Mouse (Mus musculus) heart, embryonic 16.5 days (tissue): ENCODE data around the gene Sh3gl1. TPM values are rescaled to one million over a fixed set of nuclear protein-coding genes. Genes with fewer than 3 reads are reported as not detected.

Experiments used
- ATAC-seq: fragments of 200-750 bp; cut with Nextera tagmentation; replicated peaks from 2 replicates; pipeline ENCODE4 v1.8.0; 2017; ENCODE audit warnings: moderate number of reproducible peaks; ENCODE audit not compliant: insufficient read depth, low FRiP score; ENCODE audit errors: extremely low read depth
- H3K27ac ChIP-seq: fragments of 300-500 bp; sonication (generic); 2 replicates; pipeline ENCODE4 v1.5.1; 2014; ENCODE audit warnings: mild to moderate bottlenecking, low read length, control low read depth, moderate library complexity
- H3K27me3 ChIP-seq: fragments of 300-500 bp; sonication (generic); 2 replicates; pipeline ENCODE4 v1.6.1; 2014; ENCODE audit warnings: low read length, mixed read lengths; ENCODE audit not compliant: control insufficient read depth, insufficient read depth
- H3K36me3 ChIP-seq: fragments of 300-500 bp; sonication (generic); 2 replicates; pipeline ENCODE4 v1.6.1; 2014; ENCODE audit not compliant: control insufficient read depth, insufficient read depth
- H3K4me1 ChIP-seq: fragments of 300-500 bp; sonication (generic); 2 replicates; pipeline ENCODE4 v1.6.1; 2014; ENCODE audit warnings: low read length, mixed read lengths; ENCODE audit not compliant: control insufficient read depth, insufficient read depth
- H3K4me2 ChIP-seq: fragments of 300-500 bp; sonication (generic); 2 replicates; pipeline ENCODE4 v1.6.1; 2014; ENCODE audit warnings: low read depth, mild to moderate bottlenecking, control low read depth, low read length
- H3K4me3 ChIP-seq: fragments of 300-500 bp; sonication (generic); 2 replicates; pipeline ENCODE4 v1.5.1; 2014; ENCODE audit warnings: mild to moderate bottlenecking, control low read depth, low read length
- H3K9ac ChIP-seq: fragments of 300-500 bp; sonication (generic); 2 replicates; pipeline ENCODE4 v1.6.1; 2014; ENCODE audit warnings: low read length, control low read depth
- H3K9me3 ChIP-seq: fragments of 300-500 bp; sonication (generic); replicated peaks from 2 replicates; pipeline ENCODE4 v1.6.1; 2016; ENCODE audit warnings: low read length; ENCODE audit not compliant: control insufficient read depth
- WGBS: fragments of 180-500 bp; shearing (Covaris S2); extraction: QIAGEN DNeasy Blood & Tissue Kit; methylation state at CpG from one replicate; pipeline ENCODE4 v1.1.7; 2014; 5-methylcytosine and 5-hydroxymethylcytosine counted together
- polyA plus RNA-seq: library from polyadenylated mRNA; unstranded; fragments of >200 nt; fragmentation: Nextera tagmentation; extraction: Ambion mirVana; gene quantifications from 2 replicates; pipeline ENCODE4 v1.2.1, GENCODE M21; 2015

Sh3gl1 gene
- polyA plus RNA-seq, 1 experiment from 2014 or later, result 81.1 TPM

DNA sequence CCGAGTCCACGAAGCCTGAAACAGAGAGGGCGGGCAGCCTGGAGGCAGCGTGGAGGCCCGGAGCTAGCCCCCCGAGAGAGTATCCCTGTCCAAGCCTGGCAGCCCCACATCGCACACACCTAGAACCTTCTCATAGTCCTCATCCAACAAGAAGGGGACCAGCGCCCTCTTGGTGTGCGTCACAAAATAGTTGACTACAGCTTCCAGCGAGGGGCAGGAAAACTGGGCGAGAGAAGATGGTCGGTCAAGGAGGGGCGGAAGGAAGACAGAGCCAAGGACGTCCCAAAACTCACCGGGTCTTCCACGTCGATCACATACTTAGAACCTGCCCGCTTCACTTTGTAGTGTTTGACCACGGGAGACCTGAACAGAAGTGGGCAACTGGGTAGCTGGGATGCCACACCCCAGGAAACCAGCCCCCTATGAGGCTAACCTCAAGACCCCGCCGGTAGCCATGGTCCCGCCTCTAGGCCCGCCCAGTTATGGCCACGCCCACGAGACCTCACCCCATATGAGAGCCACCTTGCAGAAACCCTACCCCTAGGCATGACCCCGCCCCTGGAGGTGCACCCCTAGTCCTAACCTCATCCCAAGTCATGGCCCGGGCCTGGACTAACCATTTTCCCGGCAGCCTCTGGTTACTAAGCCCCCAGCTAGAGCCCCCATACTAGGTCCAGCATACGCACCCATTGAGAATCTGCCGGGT, 36.5 kb downstream of the Sh3gl1 start:
- no peaks in the 10 kb centered on the region for H3K36me3 ChIP-seq
- no peaks in the 10 kb centered on the region; the same call in 1 of the 2 replicates for H3K4me1 ChIP-seq
- no peak overlapping the region; the same call in 1 of the 2 replicates for H3K9ac ChIP-seq
- no peak overlapping the region for H3K4me3 ChIP-seq
- WGBS, result 13% methylated on average over 30 of the region's 30 CpGs
- 0 out of 2 replicates have a peak, but pooled peaks cover 3% of the 10 kb centered on the region for H3K9me3 ChIP-seq
- peak overlapping the region; percentile 34; the same call in 1 of the 2 replicates for H3K4me2 ChIP-seq
- H3K27me3 ChIP-seq, result peaks cover 11% of the 10 kb centered on the region
- no peak overlapping the region for H3K27ac ChIP-seq
- ATAC-seq, result no peak

DNA sequence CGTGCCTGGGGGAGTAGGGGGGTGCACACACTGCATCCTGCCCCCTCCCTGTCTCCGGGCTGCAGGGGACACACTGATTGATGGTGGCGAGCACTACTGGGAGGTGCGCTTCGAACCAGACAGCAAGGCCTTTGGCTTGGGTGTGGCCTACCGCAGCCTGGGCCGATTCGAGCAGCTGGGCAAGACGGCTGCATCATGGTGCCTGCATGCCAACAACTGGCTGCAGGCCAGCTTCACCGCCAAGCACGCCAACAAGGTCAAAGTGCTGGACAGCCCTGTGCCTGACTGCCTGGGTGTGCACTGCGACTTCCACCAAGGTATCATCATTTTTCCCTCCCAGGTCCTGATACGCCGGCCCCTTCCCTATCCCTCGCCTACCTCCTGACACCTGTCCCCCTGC, 40.4 kb downstream of the Sh3gl1 start:
- Histone ChIP-seq H3K27me3 (peaks cover 11% of the 10 kb centered on the region), H3K9me3 (no peaks in the 10 kb centered on the region), H3K27ac (no peak overlapping the region), H3K4me3 (no peak overlapping the region), H3K4me2 (no peak overlapping the region), H3K36me3 (no peaks in the 10 kb centered on the region), H3K9ac (no peak overlapping the region), H3K4me1 (no peaks in the 10 kb centered on the region; the same call in 1 of the 2 replicates)
- WGBS, result 81% methylated on average over 15 of the region's 15 CpGs
- ATAC-seq, result no peak

DNA sequence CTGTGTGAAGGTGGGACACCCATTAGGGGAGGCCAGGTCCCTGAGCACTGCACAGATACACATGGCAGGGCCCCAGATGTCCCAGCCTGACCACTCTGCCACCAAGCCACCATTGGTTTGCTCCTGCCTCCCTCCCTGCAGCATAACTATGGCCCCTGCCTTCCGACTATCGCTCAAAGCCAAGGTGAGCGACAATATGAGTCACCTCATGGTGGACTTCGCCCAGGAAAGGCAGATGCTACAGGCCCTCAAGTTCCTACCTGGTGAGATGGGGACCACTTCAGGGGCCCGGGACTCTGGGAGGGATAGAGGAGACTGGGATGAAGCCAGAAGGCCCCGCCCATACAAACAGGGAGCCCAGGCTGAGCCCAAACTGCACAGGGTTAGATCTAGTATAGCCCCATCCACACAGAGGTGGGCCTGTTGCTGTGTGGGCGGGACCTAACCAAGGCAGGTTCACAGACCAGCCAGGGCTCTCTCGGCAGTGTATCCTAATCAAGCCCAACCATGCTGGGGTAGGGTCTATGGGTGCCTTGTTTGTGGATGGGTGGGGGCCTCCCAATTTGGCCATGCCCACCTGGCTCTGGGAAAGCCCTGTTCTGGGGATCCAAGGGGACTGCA, 46.0 kb downstream of the Sh3gl1 start:
- H3K4me2 ChIP-seq, result no peak overlapping the region
- no peaks in the 10 kb centered on the region for H3K4me1 ChIP-seq
- no peak for ATAC-seq
- H3K9ac ChIP-seq, result no peak overlapping the region
- 69% methylated on average over 8 of the region's 8 CpGs for WGBS
- no peaks in the 10 kb centered on the region for H3K9me3 ChIP-seq
- peaks cover 17% of the 10 kb centered on the region for H3K27me3 ChIP-seq
- H3K36me3 ChIP-seq, result no peaks in the 10 kb centered on the region
- no peak overlapping the region for H3K4me3 ChIP-seq
- H3K27ac ChIP-seq, result no peak overlapping the region

- H3K4me3 ChIP-seq, result peak within 1 kb of the TSS; percentile 34
- ATAC-seq, result no peak
- H3K27ac ChIP-seq, result no peak within 1 kb of the TSS
- no peaks in the 10 kb centered on the region for H3K9me3 ChIP-seq
- H3K36me3 ChIP-seq, result no peaks in the 10 kb centered on the region
- 9% methylated on average over 33 of the region's 35 CpGs for WGBS
- H3K4me2 ChIP-seq, result peak within 1 kb of the TSS; percentile 55
- no peaks in the 10 kb centered on the region for H3K4me1 ChIP-seq
- H3K27me3 ChIP-seq, result peaks cover 17% of the 10 kb centered on the region
- H3K9ac ChIP-seq, result no peak within 1 kb of the TSS
Measured at GRCm38 (mm10) chr17:55986030-55986961, 50.1 kb downstream of the Sh3gl1 start, which contains the start of gene Fsd1. Gene Fsd1, plus strand, starts transcription at chr17:55986509.

GRCm38 (mm10) chr17:55977301-55977700, 59.1 kb downstream of the Sh3gl1 start:
- Histone ChIP-seq H3K9ac (no peak overlapping the region), H3K4me3 (no peak overlapping the region), H3K4me1 (no peaks in the 10 kb centered on the region), H3K27ac (no peak overlapping the region), H3K36me3 (no peaks in the 10 kb centered on the region), H3K27me3 (peaks cover 6% of the 10 kb centered on the region), H3K4me2 (no peak overlapping the region), H3K9me3 (no peaks in the 10 kb centered on the region)
- 48% methylated on average over 3 of the region's 3 CpGs for WGBS
- ATAC-seq, result no peak

DNA sequence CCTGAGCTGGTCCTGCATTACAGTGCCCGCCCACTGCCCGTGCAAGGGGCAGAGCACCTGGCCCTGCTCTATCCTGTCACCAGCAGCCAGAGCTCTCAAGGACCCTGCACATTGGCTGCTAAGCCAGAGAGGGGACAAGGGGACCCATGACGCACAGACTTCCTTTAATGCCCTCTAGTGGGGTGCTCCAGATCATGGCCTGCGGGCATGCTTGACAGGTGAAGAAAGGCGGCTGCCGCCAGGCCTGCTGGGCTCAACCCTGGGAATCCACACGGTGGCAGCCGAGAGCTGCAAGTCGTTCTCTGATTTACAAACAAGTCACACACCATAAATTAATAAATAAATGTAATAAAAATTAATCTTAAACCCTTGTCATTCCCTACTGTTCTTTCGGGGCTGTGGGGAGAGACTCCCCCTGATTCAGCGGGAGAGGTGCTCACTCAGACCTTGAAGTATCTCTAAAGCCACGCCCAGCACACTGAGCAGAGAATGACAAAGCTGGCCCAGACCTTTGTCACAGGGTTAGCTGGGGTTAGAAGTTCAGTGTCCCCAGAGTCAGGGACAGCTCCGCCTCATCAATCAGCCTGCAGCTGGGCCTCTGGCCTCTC, 60.1 kb downstream of the Sh3gl1 start:
- H3K4me2 ChIP-seq, result no peak overlapping the region
- ATAC-seq, result peak; percentile 52; the same call in 1 of the 2 replicates
- 18% methylated on average over 13 of the region's 13 CpGs for WGBS

GRCm38 (mm10) chr17:55971453-55971852, 65.0 kb downstream of the Sh3gl1 start:
- Histone ChIP-seq H3K9me3 (no peaks in the 10 kb centered on the region), H3K27ac (no peak overlapping the region), H3K36me3 (peaks cover 9% of the 10 kb centered on the region), H3K27me3 (peaks cover 19% of the 10 kb centered on the region), H3K4me1 (peaks cover 15% of the 10 kb centered on the region), H3K4me3 (no peak overlapping the region), H3K4me2 (no peak overlapping the region; the same call in 1 of the 2 replicates), H3K9ac (no peak overlapping the region)
- no peak for ATAC-seq
- 36% methylated on average over 22 of the region's 22 CpGs for WGBS

More for the DNA sequence above, 60.1 kb downstream of the Sh3gl1 start:
- H3K36me3 ChIP-seq, result no peaks in the 10 kb centered on the region
- no peaks in the 10 kb centered on the region for H3K9me3 ChIP-seq
- H3K4me1 ChIP-seq, result no peaks in the 10 kb centered on the region
- peaks cover 8% of the 10 kb centered on the region for H3K27me3 ChIP-seq
- H3K9ac ChIP-seq, result no peak overlapping the region
- H3K27ac ChIP-seq, result no peak overlapping the region
- H3K4me3 ChIP-seq, result no peak overlapping the region

GRCm38 (mm10) chr17:55969966-55970891, 66.2 kb downstream of the Sh3gl1 start, which contains the start of gene Shd:
Gene Shd, plus strand, starts transcription at chr17:55970467.
- no peak within 1 kb of the TSS for H3K27ac ChIP-seq
- H3K9ac ChIP-seq, result peak within 1 kb of the TSS; percentile 76
- peaks cover 12% of the 10 kb centered on the region for H3K36me3 ChIP-seq
- H3K9me3 ChIP-seq, result no peaks in the 10 kb centered on the region
- peaks cover 15% of the 10 kb centered on the region for H3K4me1 ChIP-seq
- 9% methylated on average over 55 of the region's 55 CpGs for WGBS
- peaks cover 19% of the 10 kb centered on the region for H3K27me3 ChIP-seq
- ATAC-seq, result no peak
- H3K4me2 ChIP-seq, result peak within 1 kb of the TSS; percentile 97
- peak within 1 kb of the TSS; percentile 61 for H3K4me3 ChIP-seq
